Mouse (Mus musculus) ovary, postnatal 14 days (tissue): ENCODE measurements around the gene Kifc1.
"Not testable (repeated sequence)": the region's sequence is repeated elsewhere in the genome, so short reads cannot be mapped to it uniquely, and the experiment has no call there.

ENCODE experiments used
- DNase-seq: peaks from one replicate; pipeline ENCODE4 v3.0.0; 2022; ENCODE audit warnings: low spot score

Gene Kifc1

DNA sequence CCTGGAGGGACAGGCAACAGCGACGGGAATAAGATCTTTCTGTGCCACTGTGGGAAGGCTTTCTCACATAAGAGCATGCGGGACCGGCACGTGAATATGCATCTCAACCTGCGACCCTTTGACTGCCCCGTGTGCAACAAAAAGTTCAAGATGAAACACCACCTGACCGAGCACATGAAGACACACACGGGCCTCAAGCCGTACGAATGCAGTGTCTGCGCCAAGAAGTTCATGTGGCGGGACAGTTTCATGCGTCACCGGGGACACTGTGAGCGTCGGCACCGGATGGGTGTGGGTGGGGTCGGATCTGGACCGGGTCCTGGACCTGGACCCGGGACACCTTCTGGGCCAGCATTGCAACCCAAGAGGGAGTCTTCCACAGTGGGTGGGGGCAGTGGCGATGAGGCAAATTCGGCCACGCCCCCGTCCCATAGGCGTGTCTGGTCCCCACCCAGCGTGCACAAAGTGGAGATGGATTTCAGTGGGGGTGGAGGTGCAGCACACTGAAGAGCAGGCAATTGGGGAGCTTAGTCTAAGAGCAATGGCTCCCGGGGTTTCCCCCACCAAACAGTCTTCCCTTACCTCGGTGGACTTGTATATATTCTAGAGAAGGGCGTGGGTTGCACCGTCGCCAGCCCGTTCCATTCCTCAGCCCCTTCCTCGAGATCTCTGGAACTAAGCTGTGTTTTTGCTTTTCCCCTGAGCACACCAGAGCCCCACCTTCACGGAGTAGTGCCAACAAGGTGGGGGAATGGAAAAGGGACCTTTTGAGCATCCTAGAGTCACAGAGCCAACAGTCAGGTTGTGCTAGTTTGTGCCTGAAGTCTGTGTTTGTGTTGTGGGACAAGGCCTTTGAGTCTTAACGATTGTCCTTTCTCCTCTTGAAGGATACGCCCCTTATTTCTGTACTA lies 28.1 kb upstream of the Kifc1 start:
- no peak for DNase-seq

- no peak for DNase-seq
Measured at GRCm38 (mm10) chr17:33917656-33918292, 27.3 kb upstream of the Kifc1 start.

GRCm38 (mm10) chr17:33916847-33917655 lies 26.6 kb upstream of the Kifc1 start:
- DNase-seq = no peak

- no peak for DNase-seq
Measured at GRCm38 (mm10) chr17:33916294-33916693, 25.8 kb upstream of the Kifc1 start.

- DNase-seq = peak; percentile 87
Measured at GRCm38 (mm10) chr17:33915671-33916250, 25.3 kb upstream of the Kifc1 start, which contains the start of the genes Tapbp and Zbtb22. Gene Tapbp, plus strand, starts transcription at chr17:33915899. Gene Zbtb22, plus strand, starts transcription at chr17:33915904.

DNA sequence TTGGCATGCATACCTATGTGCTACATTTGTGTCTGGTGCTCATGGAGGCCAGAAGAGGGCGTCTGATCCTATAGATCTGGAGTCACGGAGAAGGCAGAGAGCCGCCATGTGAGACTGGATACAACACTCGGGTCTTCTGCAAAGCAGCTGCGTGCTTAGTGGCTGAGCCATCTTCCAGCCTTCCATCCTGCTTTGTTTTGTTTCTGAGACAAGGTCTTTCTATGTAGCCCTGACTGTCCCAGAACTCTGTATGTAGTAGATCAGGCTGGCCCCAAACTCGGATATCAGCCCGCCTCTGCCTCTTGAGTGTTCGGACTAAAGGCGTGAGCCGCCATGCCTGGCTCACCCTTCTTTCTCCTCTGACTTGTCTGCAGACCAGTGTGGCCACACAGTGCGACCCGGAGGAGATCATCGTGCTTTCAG lies 24.5 kb upstream of the Kifc1 start:
- DNase-seq = no peak

DNA sequence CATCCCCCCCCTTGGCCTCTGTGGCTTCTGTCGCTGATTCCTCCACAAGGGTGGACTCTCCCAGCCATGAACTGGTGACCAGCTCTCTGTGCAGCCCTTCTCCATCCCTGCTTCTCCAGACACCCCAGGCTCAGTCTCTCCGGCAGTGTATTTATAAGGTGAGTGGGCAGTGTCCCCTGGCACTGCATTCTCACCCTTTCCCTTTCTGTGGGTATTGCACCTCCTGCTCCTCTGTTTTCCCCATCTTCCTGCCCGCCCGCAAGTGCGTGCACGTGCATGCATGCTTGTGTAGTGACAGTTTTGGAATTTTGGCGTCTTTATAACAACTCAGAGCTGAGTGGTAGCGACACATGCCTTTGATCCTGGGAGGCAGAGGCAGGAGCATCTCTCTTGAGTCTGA lies 23.4 kb upstream of the Kifc1 start:
- DNase-seq = no peak

DNA sequence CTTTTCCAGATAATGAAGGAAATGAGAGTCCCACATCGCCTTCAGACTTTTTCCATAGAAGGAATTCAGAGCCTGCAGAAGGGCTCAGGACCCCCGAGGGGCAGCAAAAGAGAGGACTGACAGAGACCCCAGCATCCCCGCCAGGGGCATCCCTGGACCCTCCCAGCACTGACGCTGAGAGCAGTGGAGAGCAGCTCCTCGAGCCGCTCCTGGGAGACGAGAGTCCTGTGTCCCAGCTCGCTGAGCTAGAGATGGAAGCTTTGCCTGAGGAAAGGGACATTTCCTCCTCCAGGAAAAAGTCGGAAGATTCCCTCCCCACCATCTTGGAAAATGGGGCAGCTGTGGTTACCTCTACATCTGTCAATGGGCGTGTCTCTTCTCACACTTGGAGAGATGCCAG lies 22.8 kb upstream of the Kifc1 start:
- no peak for DNase-seq

- DNase-seq = no peak
Measured at GRCm38 (mm10) chr17:33911813-33912414, 21.5 kb upstream of the Kifc1 start.

DNA sequence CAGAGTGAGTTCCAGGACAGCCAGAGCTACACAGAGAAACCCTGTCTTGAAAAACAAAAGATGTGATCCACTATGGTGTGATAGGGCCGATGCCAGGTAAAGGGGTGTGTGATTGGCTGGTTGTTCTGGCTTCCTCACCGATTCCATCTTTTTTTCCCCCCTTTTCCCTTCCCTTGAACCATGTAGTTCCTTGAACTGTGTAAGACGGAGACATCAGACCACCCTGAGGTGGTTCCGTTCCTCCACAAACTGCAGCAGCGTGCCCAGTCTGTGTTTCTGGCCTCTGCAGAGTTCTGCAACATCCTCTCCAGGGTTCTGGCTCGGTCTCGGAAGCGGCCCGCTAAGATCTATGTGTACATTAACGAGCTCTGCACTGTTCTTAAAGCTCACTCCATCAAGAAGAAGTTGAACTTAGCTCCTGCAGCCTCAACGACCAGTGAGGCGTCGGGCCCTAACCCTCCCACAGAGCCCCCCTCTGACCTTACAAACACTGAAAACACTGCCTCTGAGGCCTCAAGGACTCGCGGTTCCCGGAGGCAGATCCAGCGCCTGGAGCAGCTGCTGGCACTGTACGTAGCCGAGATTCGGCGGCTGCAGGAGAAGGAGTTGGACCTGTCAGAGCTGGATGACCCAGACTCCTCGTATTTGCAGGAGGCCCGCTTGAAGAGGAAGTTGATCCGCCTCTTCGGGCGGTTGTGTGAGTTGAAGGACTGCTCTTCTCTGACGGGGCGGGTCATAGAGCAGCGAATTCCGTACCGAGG lies 20.8 kb upstream of the Kifc1 start:
- no peak for DNase-seq

- DNase-seq = no peak
Measured at GRCm38 (mm10) chr17:33910346-33911051, 20.0 kb upstream of the Kifc1 start.

DNA sequence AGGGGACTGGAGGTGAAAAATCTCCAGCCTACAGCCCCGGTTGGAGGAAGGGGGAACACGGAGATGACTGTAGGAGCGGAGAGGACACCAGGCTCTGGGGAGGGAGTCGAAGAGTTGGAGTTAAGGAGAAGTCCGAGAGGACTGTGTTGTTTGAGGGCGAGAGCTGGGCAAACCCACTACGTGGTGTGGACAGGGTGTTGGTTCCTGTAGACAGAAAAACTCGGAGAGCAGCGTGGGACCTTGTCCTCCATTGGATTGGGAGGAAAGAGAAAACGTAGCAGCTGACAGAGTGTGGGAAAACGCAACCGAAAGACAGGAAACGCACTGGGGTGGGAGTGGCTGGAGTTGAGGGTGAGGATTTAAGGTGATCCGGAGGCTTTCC lies 19.4 kb upstream of the Kifc1 start:
- DNase-seq = no peak

GRCm38 (mm10) chr17:33909077-33909868 lies 18.8 kb upstream of the Kifc1 start, which contains the start of gene Daxx:
Gene Daxx, plus strand, starts transcription at chr17:33909414.
- peak; percentile 99 for DNase-seq

GRCm38 (mm10) chr17:33908331-33909076 lies 18.0 kb upstream of the Kifc1 start:
- DNase-seq = peak; percentile 49

DNA sequence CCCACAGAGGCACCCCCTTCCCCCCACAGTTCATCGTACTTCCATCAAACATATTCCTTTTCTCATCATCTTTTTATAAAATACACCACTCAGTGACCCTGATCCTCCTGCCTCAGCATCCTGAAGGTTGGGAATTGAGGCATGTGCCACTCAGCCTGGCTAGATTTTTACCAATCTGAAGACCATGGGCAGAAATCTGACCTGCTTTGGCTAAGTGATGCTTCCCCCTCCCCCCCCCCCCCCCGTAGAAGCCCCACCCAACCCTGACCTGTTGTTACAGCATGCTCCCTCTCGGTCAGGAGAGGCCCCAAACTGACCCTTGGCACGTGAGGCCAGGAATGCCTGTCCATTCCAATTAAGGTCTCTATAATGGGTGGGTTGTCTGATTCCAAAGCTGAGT lies 14.4 kb upstream of the Kifc1 start, which contains the start of gene Platr17:
Gene Platr17 (plus strand): TSS at position 301 of the 400 bp plus-strand sequence.
- DNase-seq = not testable (repeated sequence)

GRCm38 (mm10) chr17:33903911-33904651 lies 13.6 kb upstream of the Kifc1 start:
- not testable (repeated sequence) for DNase-seq

- no peak for DNase-seq
Measured at GRCm38 (mm10) chr17:33902491-33902890, 12.0 kb upstream of the Kifc1 start.

GRCm38 (mm10) chr17:33902079-33902478 lies 11.6 kb upstream of the Kifc1 start:
- DNase-seq = no peak
